Mouse (Mus musculus): Measurements from ENCODE around the gene Pfkfb3. TPM values are rescaled to one million over a fixed set of nuclear protein-coding genes. Genes with fewer than 3 reads are reported as not detected.
A peak's percentile ranks its signal among the peaks of the same experiment; 100 is the strongest.

The Pfkfb3 gene
- polyA plus RNA-seq, 1 experiment from 2014 or later = 15.4 TPM

- Histone ChIP-seq H3K4me1 (no peaks in the 10 kb centered on the region), H3K27me3 (replicated peaks; ENCODE audit: low read depth, poor library complexity, severe bottlenecking) (no peaks in the 10 kb centered on the region), H3K4me3 (no peak overlapping the region), H3K27ac (replicated peaks) (no peak overlapping the region), H3K36me3 (replicated peaks) (no peaks in the 10 kb centered on the region), H3K9me3 (no peaks in the 10 kb centered on the region)
- DNase-seq (ENCODE audit: low spot score) = no peak
- 89% methylated on average over 3 of the region's 3 CpGs for WGBS
These were observed 13.0 kb upstream of the Pfkfb3 start for GRCm38 (mm10) chr2:11566898-11567297.

GRCm38 (mm10) chr2:11566241-11566640 is 12.4 kb upstream of the Pfkfb3 start:
- H3K4me3 ChIP-seq = no peak overlapping the region
- H3K27me3 ChIP-seq (replicated peaks; ENCODE audit: low read depth, poor library complexity, severe bottlenecking) = no peaks in the 10 kb centered on the region
- no peak overlapping the region for H3K27ac ChIP-seq (replicated peaks)
- H3K36me3 ChIP-seq (replicated peaks) = no peaks in the 10 kb centered on the region
- 87% methylated on average over 7 of the region's 7 CpGs for WGBS
- H3K9me3 ChIP-seq = no peaks in the 10 kb centered on the region
- DNase-seq (ENCODE audit: low spot score) = no peak
- H3K4me1 ChIP-seq = no peaks in the 10 kb centered on the region

GRCm38 (mm10) chr2:11564768-11565167 is 10.9 kb upstream of the Pfkfb3 start:
- WGBS = 87% methylated on average over 6 of the region's 6 CpGs
- H3K4me1 ChIP-seq = no peaks in the 10 kb centered on the region
- no peak for DNase-seq (ENCODE audit: low spot score)

GRCm38 (mm10) chr2:11563256-11563655 is 9.4 kb upstream of the Pfkfb3 start:
- DNase-seq (ENCODE audit: low spot score) = no peak
- no peak overlapping the region for H3K27ac ChIP-seq (replicated peaks)
- H3K27me3 ChIP-seq (replicated peaks; ENCODE audit: low read depth, poor library complexity, severe bottlenecking) = no peaks in the 10 kb centered on the region
- no peak overlapping the region for H3K4me3 ChIP-seq
- no peaks in the 10 kb centered on the region for H3K9me3 ChIP-seq
- H3K36me3 ChIP-seq (replicated peaks) = no peaks in the 10 kb centered on the region
- H3K4me1 ChIP-seq = no peaks in the 10 kb centered on the region
- 91% methylated on average over 17 of the region's 17 CpGs for WGBS

More at GRCm38 (mm10) chr2:11564768-11565167, 10.9 kb upstream of the Pfkfb3 start:
- H3K36me3 ChIP-seq (replicated peaks) = no peaks in the 10 kb centered on the region
- H3K27me3 ChIP-seq (replicated peaks; ENCODE audit: low read depth, poor library complexity, severe bottlenecking) = no peaks in the 10 kb centered on the region
- no peaks in the 10 kb centered on the region for H3K9me3 ChIP-seq
- H3K27ac ChIP-seq (replicated peaks) = no peak overlapping the region
- no peak overlapping the region for H3K4me3 ChIP-seq

GRCm38 (mm10) chr2:11558654-11559053 is 4.8 kb upstream of the Pfkfb3 start:
- Histone ChIP-seq H3K9me3 (no peaks in the 10 kb centered on the region), H3K36me3 (replicated peaks) (no peaks in the 10 kb centered on the region), H3K4me1 (peaks cover 4% of the 10 kb centered on the region), H3K4me3 (no peak overlapping the region), H3K27me3 (replicated peaks; ENCODE audit: low read depth, poor library complexity, severe bottlenecking) (peaks cover 23% of the 10 kb centered on the region), H3K27ac (replicated peaks) (no peak overlapping the region)
- DNase-seq (ENCODE audit: low spot score) = no peak
- 90% methylated on average over 7 of the region's 7 CpGs for WGBS

GRCm38 (mm10) chr2:11557244-11557643 is 3.4 kb upstream of the Pfkfb3 start:
- no peaks in the 10 kb centered on the region for H3K36me3 ChIP-seq (replicated peaks)
- peaks cover 37% of the 10 kb centered on the region for H3K27me3 ChIP-seq (replicated peaks; ENCODE audit: low read depth, poor library complexity, severe bottlenecking)
- H3K9me3 ChIP-seq = no peaks in the 10 kb centered on the region
- no peak for DNase-seq (ENCODE audit: low spot score)
- no peak overlapping the region for H3K27ac ChIP-seq (replicated peaks)
- H3K4me3 ChIP-seq = no peak overlapping the region
- peaks cover 18% of the 10 kb centered on the region for H3K4me1 ChIP-seq
- WGBS = 73% methylated on average over 3 of the region's 3 CpGs

- no peak overlapping the region for H3K4me3 ChIP-seq
- H3K27me3 ChIP-seq (replicated peaks; ENCODE audit: low read depth, poor library complexity, severe bottlenecking) = peaks cover 47% of the 10 kb centered on the region
- 46% methylated on average over 6 of the region's 6 CpGs for WGBS
- H3K4me1 ChIP-seq = peaks cover 21% of the 10 kb centered on the region
- no peaks in the 10 kb centered on the region for H3K36me3 ChIP-seq (replicated peaks)
- no peaks in the 10 kb centered on the region for H3K9me3 ChIP-seq
- no peak for DNase-seq (ENCODE audit: low spot score)
- no peak overlapping the region for H3K27ac ChIP-seq (replicated peaks)
These were observed 1.4 kb upstream of the Pfkfb3 start for GRCm38 (mm10) chr2:11555316-11555715.

GRCm38 (mm10) chr2:11552966-11553451 is 868 bp downstream of the Pfkfb3 start:
- Histone ChIP-seq H3K9me3 (no peaks in the 10 kb centered on the region), H3K4me3 (peak overlapping the region; percentile 67), H3K4me1 (peaks cover 21% of the 10 kb centered on the region), H3K36me3 (replicated peaks) (no peaks in the 10 kb centered on the region), H3K27ac (replicated peaks) (no peak overlapping the region; the same call in 1 of the 2 replicates), H3K27me3 (replicated peaks; ENCODE audit: low read depth, poor library complexity, severe bottlenecking) (peaks cover 57% of the 10 kb centered on the region)
- DNase-seq (ENCODE audit: low spot score) = peak; percentile 31
- WGBS = under 1% methylated on average over 15 of the region's 15 CpGs

- 2% methylated on average over 9 of the region's 9 CpGs for WGBS
- H3K4me3 ChIP-seq = peak overlapping the region; percentile 67
- H3K4me1 ChIP-seq = peaks cover 21% of the 10 kb centered on the region
- DNase-seq (ENCODE audit: low spot score) = peak; percentile 14
- no peaks in the 10 kb centered on the region for H3K36me3 ChIP-seq (replicated peaks)
- peaks cover 57% of the 10 kb centered on the region for H3K27me3 ChIP-seq (replicated peaks; ENCODE audit: low read depth, poor library complexity, severe bottlenecking)
- H3K27ac ChIP-seq (replicated peaks) = no peak overlapping the region
- no peaks in the 10 kb centered on the region for H3K9me3 ChIP-seq
These were observed 1.5 kb downstream of the Pfkfb3 start for GRCm38 (mm10) chr2:11552297-11552821.

GRCm38 (mm10) chr2:11551726-11552125 is 2.2 kb downstream of the Pfkfb3 start:
- H3K4me1 ChIP-seq = peaks cover 21% of the 10 kb centered on the region
- no peak overlapping the region for H3K4me3 ChIP-seq
- H3K9me3 ChIP-seq = no peaks in the 10 kb centered on the region
- 29% methylated on average over 1 of the region's 1 CpGs for WGBS
- peaks cover 57% of the 10 kb centered on the region for H3K27me3 ChIP-seq (replicated peaks; ENCODE audit: low read depth, poor library complexity, severe bottlenecking)
- no peaks in the 10 kb centered on the region for H3K36me3 ChIP-seq (replicated peaks)
- no peak for DNase-seq (ENCODE audit: low spot score)
- H3K27ac ChIP-seq (replicated peaks) = no peak overlapping the region

- Histone ChIP-seq H3K9me3 (no peaks in the 10 kb centered on the region), H3K27me3 (replicated peaks; ENCODE audit: low read depth, poor library complexity, severe bottlenecking) (peaks cover 33% of the 10 kb centered on the region), H3K4me1 (peaks cover 16% of the 10 kb centered on the region), H3K36me3 (replicated peaks) (no peaks in the 10 kb centered on the region), H3K4me3 (no peak overlapping the region), H3K27ac (replicated peaks) (no peak overlapping the region)
- 91% methylated on average over 10 of the region's 10 CpGs for WGBS
- DNase-seq (ENCODE audit: low spot score) = no peak
These were observed 5.4 kb downstream of the Pfkfb3 start for GRCm38 (mm10) chr2:11548508-11548907.

- WGBS = 63% methylated on average over 2 of the region's 2 CpGs
- DNase-seq (ENCODE audit: low spot score) = no peak
- H3K4me3 ChIP-seq = no peak overlapping the region
- peaks cover 7% of the 10 kb centered on the region for H3K4me1 ChIP-seq
- H3K9me3 ChIP-seq = no peaks in the 10 kb centered on the region
- H3K27ac ChIP-seq (replicated peaks) = no peak overlapping the region
- H3K36me3 ChIP-seq (replicated peaks) = no peaks in the 10 kb centered on the region
- H3K27me3 ChIP-seq (replicated peaks; ENCODE audit: low read depth, poor library complexity, severe bottlenecking) = peaks cover 24% of the 10 kb centered on the region
These were observed 6.3 kb downstream of the Pfkfb3 start for GRCm38 (mm10) chr2:11547609-11548008.

GRCm38 (mm10) chr2:11546091-11546490 is 7.8 kb downstream of the Pfkfb3 start:
- no peaks in the 10 kb centered on the region for H3K4me1 ChIP-seq
- no peaks in the 10 kb centered on the region for H3K9me3 ChIP-seq
- no peak overlapping the region for H3K27ac ChIP-seq (replicated peaks)
- H3K36me3 ChIP-seq (replicated peaks) = no peaks in the 10 kb centered on the region
- no peak for DNase-seq (ENCODE audit: low spot score)
- 80% methylated on average over 8 of the region's 8 CpGs for WGBS
- peaks cover 14% of the 10 kb centered on the region for H3K27me3 ChIP-seq (replicated peaks; ENCODE audit: low read depth, poor library complexity, severe bottlenecking)
- H3K4me3 ChIP-seq = no peak overlapping the region

Data from embryonic facial prominence, embryonic 10.5 days (tissue).